Mouse (Mus musculus): ENCODE data around the gene Adgra3. TPM values are rescaled to one million over a fixed set of nuclear protein-coding genes. Genes with fewer than 3 reads are reported as not detected.

The Adgra3 gene
- total RNA-seq (2015; ENCODE audit: low replicate concordance): 0.36 TPM in 1 of 2 replicates, not detected in the other
- 0.51 TPM in 1 of 2 replicates, not detected in the other for total RNA-seq (2017; ENCODE audit: low replicate concordance)

- ATAC-seq (replicated peaks; ENCODE audit: low FRiP score, poor library complexity, severe bottlenecking): peak; percentile 49; the same call in 1 of the 2 replicates
Measured at GRCm38 (mm10) chr5:50058421-50059286, at the start of gene Adgra3. TSS of gene Adgra3 (minus strand) at chr5:50059006.

GRCm38 (mm10) chr5:50083441-50083840 is 24.6 kb upstream of the Adgra3 start:
- ATAC-seq (replicated peaks; ENCODE audit: low FRiP score, poor library complexity, severe bottlenecking): no peak

GRCm38 (mm10) chr5:50074245-50074644 is 15.4 kb upstream of the Adgra3 start:
- ATAC-seq (replicated peaks; ENCODE audit: low FRiP score, poor library complexity, severe bottlenecking): no peak

GRCm38 (mm10) chr5:50064236-50064635 is 5.4 kb upstream of the Adgra3 start:
- ATAC-seq (replicated peaks; ENCODE audit: low FRiP score, poor library complexity, severe bottlenecking): no peak

- ATAC-seq (replicated peaks; ENCODE audit: low FRiP score, poor library complexity, severe bottlenecking): no peak
Measured at GRCm38 (mm10) chr5:50059586-50059985, 780 bp upstream of the Adgra3 start.

- 0 out of 2 replicates have a peak, but pooled peaks have one; percentile 26 for ATAC-seq (replicated peaks; ENCODE audit: low FRiP score, poor library complexity, severe bottlenecking)
Measured at GRCm38 (mm10) chr5:50057612-50058420, 990 bp downstream of the Adgra3 start.

- no peak for ATAC-seq (replicated peaks; ENCODE audit: low FRiP score, poor library complexity, severe bottlenecking)
Measured at GRCm38 (mm10) chr5:50052456-50052855, 6.3 kb downstream of the Adgra3 start.

GRCm38 (mm10) chr5:50050668-50051425 is 8.0 kb downstream of the Adgra3 start:
- no peak for ATAC-seq (replicated peaks; ENCODE audit: low FRiP score, poor library complexity, severe bottlenecking)

GRCm38 (mm10) chr5:50050037-50050436 is 8.8 kb downstream of the Adgra3 start:
- ATAC-seq (replicated peaks; ENCODE audit: low FRiP score, poor library complexity, severe bottlenecking): no peak

- no peak for ATAC-seq (replicated peaks; ENCODE audit: low FRiP score, poor library complexity, severe bottlenecking)
Measured at GRCm38 (mm10) chr5:50049506-50049905, 9.3 kb downstream of the Adgra3 start.

GRCm38 (mm10) chr5:50048960-50049359 is 9.8 kb downstream of the Adgra3 start:
- ATAC-seq (replicated peaks; ENCODE audit: low FRiP score, poor library complexity, severe bottlenecking): no peak

- no peak for ATAC-seq (replicated peaks; ENCODE audit: low FRiP score, poor library complexity, severe bottlenecking)
Measured at GRCm38 (mm10) chr5:50048271-50048851, 10.4 kb downstream of the Adgra3 start.

- no peak for ATAC-seq (replicated peaks; ENCODE audit: low FRiP score, poor library complexity, severe bottlenecking)
Measured at GRCm38 (mm10) chr5:50045180-50045579, 13.6 kb downstream of the Adgra3 start.

GRCm38 (mm10) chr5:50043677-50044076 is 15.1 kb downstream of the Adgra3 start:
- no peak for ATAC-seq (replicated peaks; ENCODE audit: low FRiP score, poor library complexity, severe bottlenecking)

GRCm38 (mm10) chr5:50042274-50042943 is 16.4 kb downstream of the Adgra3 start:
- ATAC-seq (replicated peaks; ENCODE audit: low FRiP score, poor library complexity, severe bottlenecking): no peak

GRCm38 (mm10) chr5:50039521-50039920 is 19.3 kb downstream of the Adgra3 start:
- ATAC-seq (replicated peaks; ENCODE audit: low FRiP score, poor library complexity, severe bottlenecking): no peak

GRCm38 (mm10) chr5:50037666-50038065 is 21.1 kb downstream of the Adgra3 start:
- no peak for ATAC-seq (replicated peaks; ENCODE audit: low FRiP score, poor library complexity, severe bottlenecking)

GRCm38 (mm10) chr5:50034900-50035514 is 23.8 kb downstream of the Adgra3 start:
- no peak for ATAC-seq (replicated peaks; ENCODE audit: low FRiP score, poor library complexity, severe bottlenecking)

Measured in erythroid progenitor cell, adult 5-6 weeks (primary cell).